Mouse (Mus musculus) naive thymus-derived CD4-positive, alpha-beta T cell, adult 2 months (primary cell): ENCODE data around the gene 1110025L11Rik.
"Not testable (repeated sequence)": the region's sequence is repeated elsewhere in the genome, so short reads cannot be mapped to it uniquely, and the experiment has no call there.

Source experiments
- DNase-seq: peaks from one replicate; pipeline ENCODE4 v3.0.0-alpha.2; 2011; ENCODE audit warnings: low read depth

1110025L11Rik gene

GRCm38 (mm10) chr16:89063902-89064301, at the start of gene 1110025L11Rik:
1110025L11Rik (minus strand) TSS chr16:89064002.
- DNase-seq: not testable (repeated sequence)

GRCm38 (mm10) chr16:89071041-89071440, 7.2 kb upstream of the 1110025L11Rik start:
- DNase-seq: not testable (repeated sequence)

- DNase-seq: no peak
Observed at GRCm38 (mm10) chr16:89047783-89048182, 16.0 kb downstream of the 1110025L11Rik start, which contains the start of gene Krtap6-5. Krtap6-5 (minus strand) TSS chr16:89047883.

- DNase-seq: not testable (repeated sequence)
Observed at GRCm38 (mm10) chr16:89041372-89041771, 22.4 kb downstream of the 1110025L11Rik start, which contains the start of gene Gm10228. Gm10228 (minus strand) TSS chr16:89041472.

- DNase-seq: not testable (repeated sequence)
Observed at GRCm38 (mm10) chr16:89031399-89031798, 32.4 kb downstream of the 1110025L11Rik start, which contains the start of gene Krtap6-1. Krtap6-1 (plus strand) TSS chr16:89031699.

DNA sequence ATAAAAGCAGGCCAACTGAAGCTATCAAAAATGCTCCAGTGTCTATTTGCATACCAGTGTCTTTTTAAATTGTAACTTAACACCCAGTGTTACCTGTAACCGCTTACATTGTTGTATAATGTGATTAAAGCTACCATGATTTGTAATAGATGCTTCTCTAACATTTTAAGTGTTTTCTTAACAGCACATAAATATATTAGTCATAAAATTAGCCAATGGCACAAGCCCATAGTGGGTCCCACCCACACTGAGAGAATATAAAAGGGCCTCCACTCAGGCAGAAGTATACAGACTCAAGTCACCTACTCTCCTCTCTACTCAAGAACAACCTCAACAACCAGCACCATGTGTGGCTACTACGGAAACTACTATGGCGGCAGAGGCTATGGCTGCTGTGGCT, 48.8 kb downstream of the 1110025L11Rik start, which contains the start of gene Gm10229:
Gm10229 (plus strand) TSS at position 301 of the 400 bp plus-strand sequence.
- not testable (repeated sequence) for DNase-seq

DNA sequence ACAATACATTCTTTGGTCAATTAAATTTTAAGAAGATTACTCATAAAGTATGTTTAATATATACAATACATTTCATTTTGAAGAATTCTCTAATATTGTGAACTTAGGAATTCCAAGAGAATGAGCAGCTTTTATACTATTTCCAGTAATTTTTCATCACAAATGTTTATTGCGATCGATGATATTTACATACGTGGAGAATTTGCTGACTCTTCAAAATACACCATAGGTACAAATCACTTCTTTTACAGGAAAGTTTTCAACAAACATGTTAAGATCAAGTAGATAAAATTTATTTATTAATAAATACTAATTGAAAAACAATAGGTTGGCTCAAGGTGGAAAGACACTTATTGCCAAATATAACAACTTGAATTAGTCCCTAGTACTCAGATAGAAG, 49.8 kb downstream of the 1110025L11Rik start:
- no peak for DNase-seq
